Mouse (Mus musculus) brown adipose tissue, adult 24 weeks (tissue): Measurements from ENCODE around the gene Afap1. TPM values are rescaled to one million over a fixed set of nuclear protein-coding genes. Genes with fewer than 3 reads are reported as not detected.

Experiments
- H3K27ac ChIP-seq: fragments of 200-500 bp; replicated peaks from 2 replicates; pipeline ENCODE4 v1.5.1; 2012; ENCODE audit warnings: low read depth, mild to moderate bottlenecking, low read length
- H3K4me1 ChIP-seq: fragments of 200-500 bp; 2 replicates; pipeline ENCODE4 v1.6.1; 2012; ENCODE audit warnings: low read length, mixed read lengths; ENCODE audit not compliant: control insufficient read depth, insufficient read depth, insufficient read length
- H3K4me3 ChIP-seq: fragments of 200-500 bp; 2 replicates; pipeline ENCODE4 v1.5.1; 2012; ENCODE audit warnings: low read depth, mild to moderate bottlenecking, low read length, moderate library complexity; ENCODE audit not compliant: insufficient read depth
- polyA plus RNA-seq: library from polyadenylated mRNA; stranded (reverse); fragments of >200 nt; gene quantifications from 2 replicates; pipeline ENCODE4 v1.2.4, GENCODE M21; 2012; ENCODE audit not compliant: missing spikeins, insufficient read depth, insufficient read length

Afap1 gene
- polyA plus RNA-seq, 1 experiment: 19.0 TPM

- peak overlapping the region; percentile 41; the same call in 1 of the 2 replicates for H3K27ac ChIP-seq
- peaks cover 31% of the 10 kb centered on the region for H3K4me1 ChIP-seq
Observed at GRCm38 (mm10) chr5:35907633-35908426, 14.7 kb downstream of the Afap1 start.

GRCm38 (mm10) chr5:35908626-35909443 is 15.7 kb downstream of the Afap1 start:
- Histone ChIP-seq H3K27ac (peak overlapping the region; percentile 59), H3K4me3 (no peak overlapping the region), H3K4me1 (peaks cover 33% of the 10 kb centered on the region)

More at GRCm38 (mm10) chr5:35907633-35908426, 14.7 kb downstream of the Afap1 start:
- H3K4me3 ChIP-seq: no peak overlapping the region

- Histone ChIP-seq H3K27ac (no peak overlapping the region; the same call in 1 of the 2 replicates), H3K4me1 (peaks cover 27% of the 10 kb centered on the region; the same call in 1 of the 2 replicates), H3K4me3 (no peak overlapping the region)
Observed at GRCm38 (mm10) chr5:35915629-35916300, 22.6 kb downstream of the Afap1 start.

GRCm38 (mm10) chr5:35916666-35917065 is 23.5 kb downstream of the Afap1 start:
- Histone ChIP-seq H3K4me3 (no peak overlapping the region), H3K27ac (no peak overlapping the region), H3K4me1 (peaks cover 35% of the 10 kb centered on the region)

- no peak overlapping the region for H3K27ac ChIP-seq
- H3K4me1 ChIP-seq: peaks cover 50% of the 10 kb centered on the region
- H3K4me3 ChIP-seq: no peak overlapping the region
Observed at GRCm38 (mm10) chr5:35918387-35918786, 25.3 kb downstream of the Afap1 start.

- peaks cover 45% of the 10 kb centered on the region for H3K4me1 ChIP-seq
- H3K4me3 ChIP-seq: no peak overlapping the region
- no peak overlapping the region for H3K27ac ChIP-seq
Observed at GRCm38 (mm10) chr5:35920076-35920475, 27.0 kb downstream of the Afap1 start.

GRCm38 (mm10) chr5:35920557-35920956 is 27.4 kb downstream of the Afap1 start:
- Histone ChIP-seq H3K4me3 (no peak overlapping the region), H3K4me1 (peaks cover 41% of the 10 kb centered on the region), H3K27ac (no peak overlapping the region)

- no peak overlapping the region for H3K4me3 ChIP-seq
- peaks cover 35% of the 10 kb centered on the region for H3K4me1 ChIP-seq
- H3K27ac ChIP-seq: peak overlapping the region; percentile 26; the same call in 1 of the 2 replicates
Observed at GRCm38 (mm10) chr5:35921141-35921540, 28.0 kb downstream of the Afap1 start.

- Histone ChIP-seq H3K4me1 (peaks cover 35% of the 10 kb centered on the region), H3K27ac (peak overlapping the region; percentile 26; the same call in 1 of the 2 replicates), H3K4me3 (no peak overlapping the region)
Observed at GRCm38 (mm10) chr5:35921595-35922254, 28.6 kb downstream of the Afap1 start.

- H3K4me1 ChIP-seq: peaks cover 32% of the 10 kb centered on the region
- H3K4me3 ChIP-seq: no peak overlapping the region
- H3K27ac ChIP-seq: peak overlapping the region; percentile 61
Observed at GRCm38 (mm10) chr5:35923448-35923847, 30.3 kb downstream of the Afap1 start.

- H3K4me1 ChIP-seq: peaks cover 29% of the 10 kb centered on the region
- no peak overlapping the region for H3K4me3 ChIP-seq
- 0 out of 2 replicates have a peak overlapping the region, but pooled peaks have one; percentile 20 for H3K27ac ChIP-seq
Observed at GRCm38 (mm10) chr5:35925171-35925634, 32.1 kb downstream of the Afap1 start.

- Histone ChIP-seq H3K27ac (no peak overlapping the region), H3K4me1 (peaks cover 22% of the 10 kb centered on the region), H3K4me3 (no peak overlapping the region)
Observed at GRCm38 (mm10) chr5:35926511-35926910, 33.4 kb downstream of the Afap1 start.

GRCm38 (mm10) chr5:35931296-35931695 is 38.2 kb downstream of the Afap1 start:
- Histone ChIP-seq H3K27ac (no peak overlapping the region), H3K4me3 (no peak overlapping the region), H3K4me1 (no peaks in the 10 kb centered on the region)

GRCm38 (mm10) chr5:35933059-35933458 is 39.9 kb downstream of the Afap1 start:
- Histone ChIP-seq H3K4me1 (no peaks in the 10 kb centered on the region; the same call in 1 of the 2 replicates), H3K4me3 (no peak overlapping the region), H3K27ac (no peak overlapping the region)
